Mouse (Mus musculus): Measurements from ENCODE around the gene Fmo4.
A peak's percentile ranks its signal among the peaks of the same experiment; 100 is the strongest.

Fmo4 gene

DNA sequence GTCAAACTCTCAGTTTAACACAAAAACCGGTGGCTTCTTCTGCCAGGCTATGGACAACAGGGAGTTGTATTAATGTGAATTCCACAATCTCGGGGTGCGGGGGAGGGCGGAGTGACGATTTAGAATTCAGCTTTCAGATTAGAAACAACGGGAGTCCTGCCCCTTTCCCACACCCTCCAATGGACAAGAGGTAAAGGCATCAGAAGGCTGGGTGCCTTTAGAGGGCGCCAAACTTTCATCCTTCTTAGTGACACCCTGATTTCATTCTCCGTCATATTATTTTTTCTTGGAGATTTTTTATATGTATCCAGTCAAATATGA is at the start of gene Fmo4:
Gene Fmo4 (minus strand): TSS at position 137 of the 321 bp plus-strand sequence.
- DNase-seq (ENCODE audit: extremely low spot score), result no peak

DNA sequence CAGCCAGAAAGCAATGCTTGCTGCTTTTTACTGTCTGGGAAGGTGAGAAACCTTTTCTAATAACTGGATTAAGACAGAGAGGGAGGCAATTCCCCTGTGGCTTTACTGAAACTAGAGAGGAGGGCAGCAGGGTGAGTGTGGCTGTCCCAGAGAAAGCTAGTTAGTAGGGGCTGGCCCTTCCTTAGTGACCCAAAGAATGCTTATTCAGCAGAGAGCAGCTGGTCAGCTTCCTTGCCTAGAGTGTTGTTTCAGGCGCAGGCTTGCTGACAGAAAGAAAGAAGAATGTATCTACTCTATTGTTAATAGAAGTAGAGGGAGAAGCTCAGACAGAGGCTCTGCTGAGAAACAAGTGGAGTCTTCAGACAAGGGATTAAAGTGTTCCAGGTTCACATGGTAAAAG is 48.6 kb upstream of the Fmo4 start:
- DNase-seq (ENCODE audit: extremely low spot score), result peak; percentile 12

DNA sequence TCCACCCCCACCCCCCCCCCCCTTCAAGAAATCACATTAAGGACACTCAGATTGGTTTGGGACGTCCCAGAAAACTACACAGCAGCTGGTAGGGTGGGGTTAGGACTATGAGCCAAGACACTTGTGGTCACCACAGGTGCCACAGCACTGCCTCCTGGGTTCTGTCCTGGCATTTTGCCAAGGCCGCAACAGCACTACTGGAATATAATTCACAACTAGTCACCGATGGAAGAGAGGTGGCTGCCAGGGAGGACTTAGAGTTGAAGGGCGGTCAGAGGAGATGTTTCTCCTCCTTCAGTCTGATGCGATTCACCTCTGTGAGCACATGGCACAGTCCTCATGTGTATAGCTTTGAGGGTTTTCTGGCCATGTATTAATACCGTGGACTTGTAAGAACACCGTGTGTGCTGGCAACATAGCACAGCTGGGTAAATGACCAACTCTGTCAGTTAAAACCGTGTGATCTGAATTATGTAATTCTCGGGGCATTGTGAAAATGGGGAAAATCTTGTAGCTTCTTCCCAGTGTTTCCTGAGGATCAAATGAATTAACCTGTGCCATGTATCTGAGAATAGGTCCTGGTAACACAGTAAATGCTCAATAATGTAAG is 46.3 kb upstream of the Fmo4 start:
- no peak for DNase-seq (ENCODE audit: extremely low spot score)

DNA sequence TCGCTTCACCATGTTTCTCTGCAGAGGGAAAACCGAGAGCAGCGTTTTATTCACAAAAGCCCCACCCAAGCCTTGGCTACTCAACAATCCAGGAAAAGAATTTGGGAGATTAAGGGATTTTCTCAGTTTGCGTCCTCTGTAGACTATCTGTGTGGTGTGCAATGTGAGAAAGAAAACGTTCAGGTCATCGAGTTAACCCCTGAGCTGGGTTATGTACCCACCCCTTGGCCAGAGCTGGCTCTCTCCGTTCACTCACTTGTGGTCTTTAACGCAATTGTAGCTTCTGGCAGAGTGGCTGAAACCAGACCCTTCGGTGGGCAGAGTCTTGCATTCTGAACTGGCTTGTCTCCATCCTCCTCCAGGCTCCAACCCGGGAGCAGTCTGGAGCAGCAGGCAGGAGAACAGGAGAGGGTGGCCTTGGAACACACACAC is 45.8 kb upstream of the Fmo4 start:
- no peak for DNase-seq (ENCODE audit: extremely low spot score)

DNA sequence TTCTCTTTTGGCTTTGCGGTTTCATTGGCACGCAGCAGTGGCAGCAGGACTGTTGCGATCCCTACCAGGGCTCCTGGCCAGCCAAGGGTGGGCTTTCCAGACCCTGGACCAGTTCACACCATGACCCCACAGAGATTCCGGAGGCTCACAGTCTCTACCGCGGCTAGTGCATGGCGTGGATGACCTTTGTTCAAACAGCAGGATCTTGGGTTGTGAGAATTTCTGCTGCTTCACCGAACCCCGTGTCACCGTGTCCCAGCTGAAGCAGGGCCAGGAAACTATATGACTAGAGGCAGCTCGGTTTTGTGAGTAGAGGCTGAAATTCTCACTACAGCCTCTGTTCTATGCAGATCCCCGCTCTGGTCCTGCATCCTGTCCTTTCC is 45.0 kb upstream of the Fmo4 start:
- no peak for DNase-seq (ENCODE audit: extremely low spot score)

DNA sequence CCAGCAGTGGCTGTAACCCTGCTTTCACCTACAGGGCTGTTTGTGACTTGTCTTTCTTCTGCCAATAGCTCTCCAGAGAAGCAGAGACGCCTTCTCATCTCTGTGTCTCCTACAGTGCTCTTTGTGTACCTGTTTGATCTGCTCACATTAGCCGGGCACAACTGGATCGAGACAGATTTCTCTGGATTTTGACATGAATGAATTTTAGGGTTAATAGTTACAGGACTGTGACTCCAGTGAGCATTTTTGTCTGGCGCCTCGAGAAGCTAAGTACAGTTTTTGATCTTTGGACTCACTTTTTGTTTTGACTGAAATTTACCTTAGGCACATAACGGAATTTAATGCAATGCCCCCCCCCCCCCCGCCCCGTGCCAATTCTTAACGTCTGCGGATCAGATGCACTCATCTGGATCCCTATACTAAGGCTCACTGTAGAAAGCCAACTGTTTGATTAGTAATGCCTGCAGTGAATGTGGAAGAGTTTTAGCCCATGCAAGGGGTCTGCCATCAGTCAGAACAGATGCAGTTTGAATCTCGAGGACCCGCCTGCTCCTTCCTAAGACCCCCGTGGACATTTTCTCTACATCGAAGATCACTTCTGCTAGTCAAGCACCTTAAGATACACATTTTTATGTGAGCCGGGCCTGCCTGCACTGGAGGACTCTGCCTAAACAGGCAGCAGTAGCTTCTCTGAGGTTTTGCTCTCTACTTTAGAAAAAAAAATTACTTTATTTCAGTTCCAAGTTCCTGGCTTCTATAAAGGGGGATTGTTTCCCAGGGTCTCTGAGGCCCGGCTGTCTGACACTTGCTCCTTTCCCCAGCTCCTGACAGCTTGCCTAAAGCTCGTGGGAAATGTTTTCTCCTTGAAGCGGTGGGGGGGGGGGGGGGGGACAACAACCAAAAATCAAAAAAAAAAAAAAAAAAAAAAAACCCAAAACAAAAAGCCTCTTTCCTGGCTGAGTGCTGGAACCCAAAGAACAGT is 44.3 kb upstream of the Fmo4 start:
- DNase-seq (ENCODE audit: extremely low spot score), result no peak

DNA sequence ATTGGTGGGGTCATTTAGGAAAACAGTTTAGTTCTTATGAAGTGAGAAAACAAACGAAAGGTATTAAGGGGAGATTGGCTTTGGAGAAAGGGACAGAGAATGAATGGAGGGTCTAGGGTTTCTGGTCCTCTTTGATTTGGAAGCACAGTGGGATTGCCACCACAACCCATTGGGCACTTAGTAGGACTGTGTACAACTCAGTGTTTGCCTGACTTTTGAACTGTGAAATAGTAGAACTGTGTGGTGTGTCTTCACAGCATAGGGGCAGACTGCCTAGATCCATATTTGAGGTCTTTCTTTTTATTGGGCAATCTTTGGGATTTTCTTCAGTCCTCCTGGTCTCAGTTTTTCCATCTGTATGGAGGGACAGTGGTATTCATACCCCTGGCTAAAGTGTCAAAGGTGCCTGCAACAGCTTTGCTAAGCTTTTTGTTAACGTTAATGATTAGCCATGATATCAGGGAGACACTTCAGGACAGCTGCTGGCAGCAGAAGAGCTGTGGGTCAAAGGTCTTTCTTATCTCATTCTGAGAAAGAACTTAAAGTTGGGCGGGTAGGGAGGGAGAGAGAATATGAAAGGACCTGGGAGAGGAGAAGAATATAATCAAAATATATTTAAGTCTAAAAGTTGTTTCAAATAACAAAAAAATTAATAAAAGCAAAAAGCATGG is 40.2 kb upstream of the Fmo4 start:
- no peak for DNase-seq (ENCODE audit: extremely low spot score)

DNA sequence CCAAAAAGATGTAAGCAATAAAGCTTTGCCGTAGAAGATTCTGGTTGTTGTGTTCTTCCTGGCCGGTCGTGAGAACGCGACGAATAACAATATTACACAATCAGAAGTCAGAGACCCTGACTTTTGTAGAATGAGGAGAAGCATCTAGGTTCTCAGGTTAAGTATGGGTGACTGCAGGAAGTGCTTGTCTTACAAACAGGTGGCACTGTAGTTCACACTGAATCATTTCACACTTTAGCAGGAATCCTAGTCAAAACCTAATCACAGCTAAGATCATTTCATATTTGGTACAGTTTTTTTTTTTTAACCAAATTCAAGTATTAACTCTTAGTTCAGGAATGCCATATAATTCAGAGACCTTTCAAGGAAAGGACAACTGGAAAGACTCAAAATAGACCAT is 33.8 kb upstream of the Fmo4 start:
- no peak for DNase-seq (ENCODE audit: extremely low spot score)

DNA sequence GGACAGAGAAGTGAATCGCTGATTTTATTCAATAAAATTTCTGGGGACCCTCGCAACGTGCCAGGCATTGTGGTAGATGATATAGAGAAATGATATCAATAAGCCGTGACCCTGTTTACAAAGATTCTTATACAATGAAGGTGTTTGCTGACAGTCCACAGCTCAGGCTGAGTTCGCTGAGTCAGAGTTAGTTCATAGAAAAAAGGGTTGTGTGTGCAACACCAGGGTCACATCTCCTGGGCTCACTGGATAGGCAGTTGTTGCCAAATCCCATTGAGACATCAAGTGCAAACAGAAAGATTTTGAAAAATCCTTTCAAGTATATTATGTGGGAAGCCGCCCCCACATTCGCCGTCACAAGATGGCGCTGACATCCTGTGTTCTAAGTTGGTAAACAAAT is 26.4 kb upstream of the Fmo4 start:
- DNase-seq (ENCODE audit: extremely low spot score), result no peak

DNA sequence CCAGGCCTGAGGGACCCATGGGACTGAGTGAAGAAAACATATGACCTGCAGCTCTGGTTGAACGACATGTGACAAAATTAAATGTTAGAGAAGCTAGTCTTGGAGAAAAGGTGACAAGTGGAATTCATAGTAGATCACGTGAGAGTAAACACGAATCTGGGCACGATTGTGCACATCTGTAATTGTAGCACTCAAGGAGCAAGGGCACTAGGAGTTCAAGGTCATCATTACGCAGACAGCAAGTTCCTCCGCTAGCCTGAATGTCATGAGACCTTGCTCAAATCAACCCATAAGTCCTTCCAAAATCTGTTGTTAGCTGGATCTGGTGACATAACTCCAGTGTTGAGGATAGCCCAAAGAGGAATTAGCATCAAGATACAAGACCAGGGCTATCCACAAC is 25.2 kb upstream of the Fmo4 start:
- no peak for DNase-seq (ENCODE audit: extremely low spot score)

DNA sequence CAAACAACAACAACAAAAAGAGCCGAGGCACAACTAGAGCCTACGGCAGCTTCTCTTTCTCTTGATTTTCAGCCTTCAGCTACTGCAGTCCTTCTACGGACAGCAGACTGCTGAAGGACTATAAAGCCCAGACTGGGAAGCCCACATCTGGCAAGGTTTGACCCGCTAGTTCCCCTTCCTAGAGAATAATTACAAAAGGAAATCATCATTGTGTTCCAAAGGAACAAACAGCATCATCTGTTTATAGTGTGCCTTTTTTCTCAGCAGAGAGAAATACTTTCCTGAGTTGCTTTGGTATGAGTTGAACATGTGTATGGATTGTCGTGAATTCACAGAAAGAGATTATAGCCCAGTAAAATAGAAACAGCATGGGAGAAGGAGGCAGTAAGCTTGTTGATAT is 20.6 kb upstream of the Fmo4 start:
- DNase-seq (ENCODE audit: extremely low spot score), result no peak

DNA sequence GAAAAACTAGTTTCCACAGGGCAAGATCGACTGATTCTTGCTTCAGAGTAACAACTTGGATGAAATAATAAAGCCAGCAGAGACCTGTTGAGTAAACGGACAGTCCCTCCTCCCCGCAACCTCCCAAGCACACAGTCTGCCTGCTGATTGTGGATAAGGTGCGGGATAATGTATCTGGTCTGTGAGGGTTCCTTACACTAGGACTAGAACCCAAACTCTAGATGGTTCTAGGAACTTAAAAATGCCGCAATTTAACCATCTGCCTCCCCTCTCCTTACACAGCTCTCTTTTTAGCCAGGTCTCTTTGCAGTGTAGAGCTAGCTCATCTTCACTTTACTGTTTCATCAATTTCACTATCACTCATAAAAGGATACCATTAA is 18.8 kb upstream of the Fmo4 start:
- no peak for DNase-seq (ENCODE audit: extremely low spot score)

DNA sequence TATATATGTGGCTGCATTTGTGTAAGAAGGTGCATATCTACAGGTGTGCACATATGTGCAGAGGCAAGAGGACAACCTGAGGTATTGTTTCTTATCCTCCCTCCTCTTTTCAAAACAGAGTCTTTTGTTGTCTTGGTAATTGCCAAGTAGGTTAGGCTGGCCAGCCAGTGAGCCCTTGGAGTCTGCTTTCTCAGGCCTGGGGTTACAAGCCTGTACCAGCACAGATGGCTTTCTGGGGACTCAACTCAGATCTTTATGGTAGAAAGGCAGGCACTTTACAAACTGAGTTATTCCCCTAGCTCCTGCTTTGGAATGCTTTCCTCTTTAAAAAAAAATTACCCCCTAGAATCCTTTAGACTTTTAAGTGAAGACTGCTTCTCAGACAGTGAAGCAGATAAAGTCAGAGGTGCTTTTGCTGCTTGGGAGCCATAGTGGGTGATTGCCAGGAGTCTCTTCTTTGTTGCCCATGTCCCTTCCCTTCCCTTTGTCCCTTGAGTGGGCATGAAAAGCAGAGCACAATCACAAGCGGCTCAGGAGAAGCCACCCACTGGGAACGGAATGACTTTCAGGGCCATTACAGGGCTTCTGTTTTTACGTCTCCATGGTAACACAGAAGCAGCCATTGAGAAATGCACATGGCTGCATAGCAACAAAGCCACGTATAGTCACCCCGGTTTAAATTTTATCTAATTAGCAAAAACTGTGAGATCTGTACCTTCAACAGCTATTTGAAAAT is 18.2 kb upstream of the Fmo4 start:
- DNase-seq (ENCODE audit: extremely low spot score), result peak; percentile 75

DNA sequence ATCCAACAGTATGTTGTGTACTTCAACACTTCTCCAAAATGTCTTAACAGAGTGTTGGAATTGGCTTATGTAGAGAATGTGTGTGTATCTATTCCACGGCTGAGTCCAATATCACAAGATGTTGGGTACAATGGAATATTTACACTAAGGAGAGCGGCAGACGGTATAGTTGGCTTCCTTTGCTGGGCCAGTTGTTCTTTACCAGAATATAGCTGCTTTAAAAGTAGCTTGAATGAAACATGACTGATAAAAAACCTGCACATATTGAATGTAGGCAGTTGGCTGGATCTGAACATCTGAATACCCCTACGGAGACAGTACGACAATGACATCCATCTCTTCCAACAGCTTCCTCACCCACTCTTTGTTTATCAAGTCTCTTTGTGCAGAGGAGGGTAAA is 5.5 kb upstream of the Fmo4 start:
- no peak for DNase-seq (ENCODE audit: extremely low spot score)

DNA sequence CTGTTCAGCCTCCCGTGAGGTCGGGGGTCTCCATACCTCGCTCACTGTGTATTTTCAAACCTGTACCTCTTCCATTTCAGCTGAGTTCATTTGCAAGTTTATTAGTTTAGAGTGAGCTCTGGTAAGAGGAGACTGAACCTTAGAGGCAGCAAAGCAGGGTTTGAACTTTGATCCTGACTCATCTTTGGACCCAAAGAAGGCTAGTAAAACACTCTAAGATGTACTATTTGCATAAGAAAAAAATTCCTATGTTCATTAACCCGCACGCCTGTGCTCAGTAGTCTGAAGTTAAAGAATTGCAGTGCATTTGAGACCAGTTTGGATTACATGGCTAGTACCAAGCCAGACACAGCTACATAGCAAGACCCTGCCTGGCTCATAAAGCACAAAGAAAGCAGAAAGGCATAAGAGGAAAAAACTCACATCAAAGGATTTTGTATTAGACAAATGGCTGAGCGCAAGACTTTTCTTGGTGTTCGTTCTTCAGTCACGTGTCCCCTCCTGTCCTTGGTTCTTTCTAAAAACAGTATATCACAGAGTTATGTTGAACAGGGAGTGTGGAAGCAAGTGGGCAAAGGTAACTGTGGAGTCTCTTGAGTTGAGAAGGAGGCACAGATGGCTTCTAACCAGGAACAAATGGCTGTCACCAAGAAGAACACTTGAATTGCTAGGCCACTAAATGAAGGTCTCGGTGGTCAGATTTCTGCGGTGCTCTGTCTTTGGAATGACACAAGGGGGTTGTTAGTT is 1.8 kb upstream of the Fmo4 start:
- no peak for DNase-seq (ENCODE audit: extremely low spot score)

DNA sequence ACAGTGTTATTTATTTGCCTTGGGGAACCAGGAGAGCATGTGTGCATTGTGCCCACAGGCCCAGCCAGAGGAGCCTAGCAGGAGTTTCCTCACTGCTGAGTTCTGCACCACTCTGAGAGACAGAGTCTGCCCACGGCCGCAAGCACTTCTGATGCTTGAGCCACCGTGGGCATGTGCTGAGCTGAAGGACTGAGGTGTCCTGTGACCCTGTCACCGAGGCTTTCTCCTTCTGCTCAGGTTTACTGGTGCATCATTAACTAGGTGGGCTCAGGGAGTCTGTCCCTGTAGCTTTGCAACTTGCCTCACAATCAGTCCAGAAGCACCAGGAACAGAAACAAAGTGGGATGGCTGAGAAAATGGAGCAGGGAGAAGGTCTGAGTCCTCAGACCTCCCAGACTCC is 1.2 kb upstream of the Fmo4 start:
- DNase-seq (ENCODE audit: extremely low spot score), result no peak

DNA sequence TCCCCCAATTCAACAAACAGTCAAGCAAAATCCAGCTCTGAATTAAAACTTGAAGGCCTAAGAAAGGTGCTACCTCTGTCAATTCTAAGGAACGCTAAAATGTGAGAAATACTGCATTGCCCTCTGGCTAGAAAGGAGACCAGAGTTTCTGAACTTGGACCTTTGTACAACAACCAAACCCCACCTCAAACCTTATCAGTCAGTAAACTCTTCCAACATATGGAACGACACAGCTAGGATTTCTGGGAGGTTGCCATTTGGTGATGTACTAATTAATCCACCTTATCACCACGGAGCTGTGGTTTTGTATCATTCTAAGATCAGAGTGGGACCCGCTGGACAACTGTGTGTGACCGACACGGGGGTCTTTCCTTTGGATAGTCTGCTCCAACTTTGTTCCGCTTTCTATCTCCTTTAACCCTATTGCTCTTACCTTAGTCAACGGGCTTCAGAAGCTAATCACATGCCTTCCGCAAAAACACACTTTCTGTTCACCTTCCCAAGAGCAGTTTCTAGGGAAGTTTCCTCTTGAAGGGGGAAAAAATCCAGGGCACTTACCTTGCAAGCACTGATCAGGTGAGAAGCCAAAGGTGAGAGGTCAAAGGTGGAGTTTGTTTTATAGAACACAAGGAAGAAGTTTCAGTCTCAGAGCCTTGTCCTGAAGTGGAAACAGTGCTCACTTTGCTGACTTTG is 483 bp downstream of the Fmo4 start:
- no peak for DNase-seq (ENCODE audit: extremely low spot score)

DNA sequence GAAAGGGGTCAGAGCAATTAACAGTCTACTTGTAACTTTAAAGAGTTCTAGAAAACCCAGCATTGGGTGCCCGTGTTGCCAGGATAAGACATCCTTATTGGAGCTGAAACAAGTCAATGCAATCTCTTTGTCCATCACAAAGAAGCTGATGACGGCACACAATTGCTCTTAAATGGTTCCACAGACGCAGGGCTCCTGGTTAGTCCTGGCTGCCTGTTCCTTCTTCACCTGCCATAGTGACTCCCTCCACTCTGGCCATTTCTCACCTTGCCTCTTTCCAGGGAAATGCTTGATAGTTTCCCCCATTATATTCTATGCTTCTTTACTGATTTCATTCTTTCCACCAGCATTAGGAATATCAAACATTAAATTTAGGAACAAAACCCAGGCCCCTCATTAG is 5.2 kb downstream of the Fmo4 start:
- no peak for DNase-seq (ENCODE audit: extremely low spot score)

DNA sequence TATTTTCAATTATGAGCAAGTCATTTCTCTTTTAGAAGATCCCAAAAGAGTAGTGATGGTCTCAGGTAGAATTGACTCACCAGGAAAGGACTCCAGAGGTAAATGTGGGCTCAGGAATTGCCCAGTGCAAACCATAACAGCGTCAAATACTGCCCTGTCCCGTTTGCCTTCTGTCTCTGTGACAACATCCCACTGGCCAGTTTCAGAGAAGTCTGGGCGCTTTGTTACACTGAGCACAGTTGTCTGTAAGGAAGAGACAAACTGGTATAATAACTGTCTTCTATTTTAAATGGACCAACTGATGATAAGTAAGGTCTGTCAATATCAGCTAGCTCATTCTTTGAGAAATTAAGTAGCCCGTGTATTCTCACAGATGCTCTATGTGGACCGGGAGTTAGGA is 6.3 kb downstream of the Fmo4 start:
- DNase-seq (ENCODE audit: extremely low spot score), result no peak

DNA sequence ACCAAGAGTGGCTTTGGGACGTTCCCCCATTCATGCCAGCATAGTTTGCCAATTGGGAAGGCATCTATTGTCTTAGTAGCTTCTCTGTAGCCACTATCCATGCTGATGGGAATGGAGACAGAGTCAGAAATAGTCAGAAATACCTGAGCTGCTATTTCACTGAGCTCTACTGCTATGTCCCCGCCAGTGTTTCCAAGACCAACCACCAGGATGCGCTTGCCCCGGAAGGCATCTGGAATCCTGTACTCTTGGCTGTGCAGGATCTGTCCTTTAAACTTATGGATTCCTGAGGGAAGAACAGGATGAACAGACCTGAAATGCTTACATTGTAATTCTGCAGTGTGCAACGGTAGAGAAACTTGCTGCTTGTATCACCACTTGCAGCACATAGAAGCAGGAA is 8.8 kb downstream of the Fmo4 start:
- DNase-seq (ENCODE audit: extremely low spot score), result no peak

DNA sequence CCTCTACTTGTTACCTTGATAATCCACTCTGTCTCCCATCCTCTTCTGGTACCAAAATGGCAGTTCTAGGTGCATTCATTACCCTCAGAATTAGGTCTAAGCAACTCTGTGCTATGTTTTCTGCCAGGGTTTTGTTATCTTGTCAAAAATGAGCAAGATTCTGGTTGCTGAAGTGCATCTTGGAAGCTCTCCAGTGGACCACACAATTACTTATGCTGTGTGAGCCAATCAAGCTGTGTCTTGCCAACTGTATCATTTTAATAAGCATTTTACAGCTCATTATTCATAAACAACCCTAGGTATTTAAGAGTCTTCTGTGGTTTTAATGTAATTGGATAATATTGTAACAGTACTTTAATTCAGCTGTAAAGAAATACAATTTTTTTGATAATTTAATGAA is 17.3 kb downstream of the Fmo4 start:
- no peak for DNase-seq (ENCODE audit: extremely low spot score)
